Mouse (Mus musculus) cerebellum, adult 2 months (tissue): Measurements from ENCODE around the gene Ctdspl2. TPM values are rescaled to one million over a fixed set of nuclear protein-coding genes. Genes with fewer than 3 reads are reported as not detected.
"Not testable (repeated sequence)": the region's sequence is repeated elsewhere in the genome, so short reads cannot be mapped to it uniquely, and the experiment has no call there.

Experiments
- DNase-seq, 2 experiments: peaks; one replicate each; pipeline ENCODE4 v3.0.0; 2021
- H3K27ac ChIP-seq: fragments of 200-500 bp; 2 replicates; pipeline ENCODE4 v1.5.1; 2012; ENCODE audit warnings: low read length, control low read depth, inconsistent platforms; ENCODE audit not compliant: insufficient read depth
- H3K27me3 ChIP-seq: fragments of 200-500 bp; 2 replicates; pipeline ENCODE4 v1.6.1; 2012; ENCODE audit warnings: inconsistent platforms, mild to moderate bottlenecking, low read length, moderate library complexity; ENCODE audit not compliant: control insufficient read depth, insufficient read depth
- H3K4me1 ChIP-seq: fragments of 200-500 bp; 2 replicates; pipeline ENCODE4 v1.6.1; 2011; ENCODE audit warnings: low read length; ENCODE audit not compliant: control insufficient read depth, insufficient read depth
- H3K4me3 ChIP-seq: fragments of 200-500 bp; replicated peaks from 2 replicates; pipeline ENCODE3; 2011; ENCODE audit warnings: mild to moderate bottlenecking, low read depth, low read length, control low read depth; ENCODE audit not compliant: insufficient read depth
- CTCF ChIP-seq: fragments of 200-500 bp; IDR thresholded peaks from 2 replicates; pipeline ENCODE4 v1.5.1; 2011; ENCODE audit warnings: low read depth, mild to moderate bottlenecking, control low read depth, low read length, moderate library complexity, borderline replicate concordance; ENCODE audit not compliant: insufficient read depth
- POLR2A ChIP-seq: fragments of 200-500 bp; IDR thresholded peaks from 2 replicates; pipeline ENCODE4 v1.6.1; 2011; ENCODE audit warnings: low read length, control low read depth, borderline replicate concordance; ENCODE audit not compliant: insufficient read depth
- WGBS: fragments of 180-500 bp; shearing (Covaris S2); methylation state at CpG from one replicate; pipeline ENCODE4 v1.1.7; 2018; 5-methylcytosine and 5-hydroxymethylcytosine counted together
- polyA plus RNA-seq: library from polyadenylated mRNA; depleted of rRNA; stranded (reverse); fragments of >200 nt; gene quantifications from 2 replicates; pipeline ENCODE4 v1.2.3, GENCODE M21; 2012; rRNA removed

The Ctdspl2 gene
- polyA plus RNA-seq: 15.5 and 18.2 TPM in 2 replicates

GRCm38 (mm10) chr2:121955765-121956223 lies at the start of gene Ctdspl2, which contains the start of gene Mageb3:
Gene Ctdspl2 (plus strand): TSS chr2:121956001.
Gene Mageb3 (minus strand): TSS chr2:121956092.
- DNase-seq: peak; percentile 97
- TF ChIP-seq CTCF (no peak), POLR2A (peak; percentile 86)
- under 1% methylated on average over 48 of the region's 48 CpGs for WGBS
- H3K4me3 ChIP-seq: peak within 1 kb of the TSS; percentile 88
- H3K27me3 ChIP-seq: no peaks in the 10 kb centered on the region
- peaks cover 3% of the 10 kb centered on the region for H3K4me1 ChIP-seq
- peak within 1 kb of the TSS; percentile 61 for H3K27ac ChIP-seq

GRCm38 (mm10) chr2:121909975-121910374 lies 45.8 kb upstream of the Ctdspl2 start:
- no peaks in the 10 kb centered on the region for H3K27me3 ChIP-seq
- no peak overlapping the region for H3K4me3 ChIP-seq
- DNase-seq: no peak
- no peaks in the 10 kb centered on the region for H3K4me1 ChIP-seq
- WGBS: 77% methylated on average over 3 of the region's 3 CpGs
- TF ChIP-seq POLR2A (no peak), CTCF (no peak; the same call in 1 of the 2 replicates)
- H3K27ac ChIP-seq: no peak overlapping the region

DNA sequence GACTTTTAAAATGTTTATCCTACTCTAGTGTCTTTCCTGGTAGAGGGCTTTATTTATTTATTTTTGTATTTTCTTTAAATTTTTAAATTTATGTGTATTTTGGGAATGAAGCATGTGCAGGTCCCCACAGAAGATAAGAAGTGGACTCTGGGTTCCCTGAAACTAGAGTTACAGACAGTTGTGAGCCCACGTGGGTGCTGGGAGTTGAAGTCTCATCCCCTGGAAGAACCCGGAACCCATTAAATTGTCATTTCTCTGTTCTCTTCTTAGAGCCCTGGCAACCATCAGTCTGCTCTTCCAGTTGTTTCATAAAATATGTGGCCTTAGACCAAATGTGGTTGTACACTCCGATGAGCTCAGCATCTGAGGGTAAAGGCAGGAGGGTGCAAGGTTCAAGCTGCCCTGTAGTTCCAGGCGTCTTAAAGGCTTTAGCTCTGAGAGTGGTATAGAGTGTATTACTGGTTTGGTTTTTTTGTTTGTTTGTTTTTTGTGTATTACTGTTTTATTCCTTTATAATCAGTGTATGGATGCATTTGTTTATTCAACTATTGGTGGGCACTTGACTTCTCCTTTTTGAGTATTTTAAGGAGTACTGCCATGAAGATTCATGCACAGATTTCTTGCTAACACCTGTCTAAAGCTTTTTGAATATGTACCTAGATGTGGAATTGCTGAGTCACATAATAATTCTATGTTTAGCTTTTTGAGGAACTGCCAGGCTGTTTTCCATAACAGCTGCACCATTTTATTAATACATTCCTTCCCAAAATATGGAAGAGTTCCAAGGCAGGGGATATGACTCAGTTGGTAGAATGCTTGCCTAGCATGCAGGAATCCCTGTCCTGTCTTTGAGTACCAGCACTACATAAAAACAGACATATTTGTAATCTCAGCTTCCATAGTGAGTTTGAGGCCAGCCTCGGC lies 39.5 kb upstream of the Ctdspl2 start:
- Histone ChIP-seq H3K27me3 (no peaks in the 10 kb centered on the region), H3K27ac (no peak overlapping the region), H3K4me1 (no peaks in the 10 kb centered on the region), H3K4me3 (no peak overlapping the region)
- WGBS: 90% methylated on average over 5 of the region's 5 CpGs
- TF ChIP-seq CTCF: no peak
- no peak for TF ChIP-seq POLR2A
- peak in 1 of 2 experiments; percentile 12 for DNase-seq

- WGBS: 80% methylated on average over 2 of the region's 2 CpGs
- not testable (repeated sequence) for H3K4me1 ChIP-seq, DNase-seq, H3K27me3 ChIP-seq, H3K27ac ChIP-seq, H3K4me3 ChIP-seq
Measured at GRCm38 (mm10) chr2:121937624-121938023, 18.2 kb upstream of the Ctdspl2 start.

GRCm38 (mm10) chr2:121943364-121943763 lies 12.4 kb upstream of the Ctdspl2 start:
- H3K4me3 ChIP-seq: no peak overlapping the region
- H3K4me1 ChIP-seq: no peaks in the 10 kb centered on the region
- WGBS: 82% methylated on average over 3 of the region's 3 CpGs
- no peak for TF ChIP-seq CTCF
- no peak for TF ChIP-seq POLR2A
- no peaks in the 10 kb centered on the region for H3K27me3 ChIP-seq
- H3K27ac ChIP-seq: no peak overlapping the region
- no peak for DNase-seq

- Histone ChIP-seq H3K4me3 (peak overlapping the region; percentile 88), H3K4me1 (peaks cover 3% of the 10 kb centered on the region), H3K27me3 (no peaks in the 10 kb centered on the region), H3K27ac (peak overlapping the region; percentile 61; the same call in 1 of the 2 replicates)
- peak; percentile 9 to 17 for DNase-seq
- WGBS: 14% methylated on average over 10 of the region's 10 CpGs
- TF ChIP-seq CTCF: no peak
- TF ChIP-seq POLR2A: no peak
Measured at GRCm38 (mm10) chr2:121954971-121955656, 687 bp upstream of the Ctdspl2 start.

- H3K27ac ChIP-seq: peak overlapping the region; percentile 52
- TF ChIP-seq CTCF (no peak), POLR2A (peak; percentile 76)
- WGBS: under 1% methylated on average over 47 of the region's 47 CpGs
- peak; percentile 96 to 97 for DNase-seq
- no peaks in the 10 kb centered on the region for H3K27me3 ChIP-seq
- H3K4me1 ChIP-seq: peaks cover 3% of the 10 kb centered on the region
- peak overlapping the region; percentile 88 for H3K4me3 ChIP-seq
Measured at GRCm38 (mm10) chr2:121956224-121957018, 620 bp downstream of the Ctdspl2 start.
